15 mouse cellular contexts compared by ENCODE assay signal in the genomic region with DNA sequence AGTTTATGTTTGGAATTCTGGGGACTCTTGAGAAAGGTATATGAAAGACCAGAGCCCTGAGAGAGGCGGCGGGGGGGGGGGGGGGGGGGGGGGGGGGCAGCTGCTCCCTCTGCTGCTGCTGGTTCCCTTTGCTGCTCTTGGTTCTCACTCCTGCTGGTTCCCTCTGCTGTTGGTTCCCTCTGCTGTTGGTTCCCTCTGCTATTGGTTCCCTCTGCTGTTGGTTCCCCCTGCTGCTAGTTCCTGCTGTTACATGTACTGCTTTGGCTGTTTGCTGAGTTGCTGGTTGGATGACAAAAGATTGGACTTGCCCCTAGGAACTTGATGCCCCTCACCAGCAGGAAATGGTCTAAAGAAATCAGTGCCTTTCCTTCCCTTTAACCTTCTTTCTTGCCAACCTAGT.
A peak's percentile ranks its signal among the peaks of the same experiment; 100 is the strongest.
DNase-seq lines count a peak whose midpoint lies in the region; ATAC-seq and TF ChIP-seq lines count a peak whose summit lies in the region.
"Had no signal": no experiment of that assay in that cellular context is flagged by ENCODE, and none has a peak within 500 bp of the region (broad histone marks: within the 10 kb centered on the region; RNA-seq: fewer than 3 reads in every experiment).

No protein-coding gene starts in this region.

- no peak for DNase-seq in heart, postnatal 0 days (ENCODE audit: low spot score)
- DNase-seq in heart, embryonic 10.5 days (ENCODE audit: low spot score) = no peak
- DNase-seq in retina, postnatal 1 day = peak; percentile 28
- DNase-seq in retina, embryonic 14.5 days (ENCODE audit: low spot score) = no peak
- DNase-seq in ZHBTc4 (ENCODE audit: low read depth, low spot score) = peak; percentile 59
- DNase-seq in layer of hippocampus, postnatal 25 days (ENCODE audit: extremely low spot score in 1 of 2, low spot score in 1 of 2) = no peak
- DNase-seq in heart, postnatal 36 days = no peak
- DNase-seq: adrenal gland, adult 2 months; cerebellum, adult 2 months; liver, embryonic 13.5 days; thymus, postnatal 25 days had no signal

- intact Hi-C loops in heart, postnatal 36 days (cut with DNase I) = no loop called here

- no peaks in the 10 kb centered on the region for H3K36me3 ChIP-seq in heart, postnatal 0 days (replicated peaks; ENCODE audit: control insufficient read depth, insufficient read depth, low read length)
- no peaks in the 10 kb centered on the region for H3K36me3 ChIP-seq in heart, embryonic 10.5 days
- H3K36me3 ChIP-seq: embryonic facial prominence, embryonic 15.5 days; hindbrain, embryonic 13.5 days; kidney, embryonic 15.5 days; liver, embryonic 13.5 days had no signal

- ATAC-seq in heart, postnatal 0 days (ENCODE audit: insufficient read depth, low read depth) = no peak
- ATAC-seq in neutrophil, adult 5-6 weeks (ENCODE audit: extremely low read depth, insufficient number of reproducible peaks, low FRiP score, poor library complexity, severe bottlenecking) = peak; percentile 68

- peak; percentile 43 for TF ChIP-seq CTCF in heart, postnatal 0 days (IDR thresholded peaks at IDR 0.05; ENCODE audit: low read depth)

- TF ChIP-seq EP300 in heart, postnatal 0 days (IDR thresholded peaks at IDR 0.05; ENCODE audit: low read depth) = no peak

- no CpG with 5 or more reads among the region's 2 CpGs for WGBS in heart, postnatal 0 days
- WGBS in heart, embryonic 10.5 days = 0% methylated on average over 2 of the region's 2 CpGs

- H3K9ac ChIP-seq in heart, postnatal 0 days (replicated peaks; ENCODE audit: low read depth, low read length) = no peak overlapping the region
- H3K9ac ChIP-seq: embryonic facial prominence, embryonic 15.5 days; hindbrain, embryonic 13.5 days; kidney, embryonic 15.5 days; liver, embryonic 13.5 days had no signal

- no peak overlapping the region for H3K4me3 ChIP-seq in heart, postnatal 0 days (ENCODE audit: low read depth, low read length)
- no peak overlapping the region for H3K4me3 ChIP-seq in heart, embryonic 10.5 days
- H3K4me3 ChIP-seq: embryonic facial prominence, embryonic 15.5 days; hindbrain, embryonic 13.5 days; kidney, embryonic 15.5 days; liver, embryonic 13.5 days had no signal

- H3K4me1 ChIP-seq in heart, postnatal 0 days (ENCODE audit: control insufficient read depth, insufficient read depth) = no peaks in the 10 kb centered on the region
- peaks cover 14% of the 10 kb centered on the region for H3K4me1 ChIP-seq in heart, embryonic 10.5 days
- H3K4me1 ChIP-seq: embryonic facial prominence, embryonic 15.5 days; hindbrain, embryonic 13.5 days; kidney, embryonic 15.5 days had no signal

- H3K9me3 ChIP-seq in heart, postnatal 0 days (replicated peaks; ENCODE audit: control insufficient read depth, low read length) = no peaks in the 10 kb centered on the region
- H3K9me3 ChIP-seq in heart, embryonic 10.5 days = no peaks in the 10 kb centered on the region
- H3K9me3 ChIP-seq: embryonic facial prominence, embryonic 15.5 days; hindbrain, embryonic 13.5 days; kidney, embryonic 15.5 days; liver, embryonic 13.5 days had no signal

- no peaks in the 10 kb centered on the region for H3K27me3 ChIP-seq in heart, postnatal 0 days (ENCODE audit: control insufficient read depth, insufficient read depth, low read length)
- no peaks in the 10 kb centered on the region for H3K27me3 ChIP-seq in heart, embryonic 10.5 days (ENCODE audit: insufficient read depth, poor library complexity, severe bottlenecking)
- H3K27me3 ChIP-seq: embryonic facial prominence, embryonic 15.5 days; kidney, embryonic 15.5 days had no signal

- no peak overlapping the region for H3K27ac ChIP-seq in heart, postnatal 0 days (ENCODE audit: low read depth)
- H3K27ac ChIP-seq in heart, embryonic 10.5 days = no peak overlapping the region
- H3K27ac ChIP-seq: embryonic facial prominence, embryonic 15.5 days; hindbrain, embryonic 13.5 days; kidney, embryonic 15.5 days; liver, embryonic 13.5 days had no signal

- no peak overlapping the region for H3K4me2 ChIP-seq in heart, postnatal 0 days (ENCODE audit: low read depth, low read length)
- H3K4me2 ChIP-seq: embryonic facial prominence, embryonic 15.5 days; hindbrain, embryonic 13.5 days; kidney, embryonic 15.5 days; liver, embryonic 13.5 days had no signal

Comparison
In these comparisons a context has a peak if more than half of its experiments do, and no peak if none do; other contexts are left out.
1. DNase-seq: peak in retina, postnatal 1 day (single experiment) and ZHBTc4 (single experiment); none in heart, postnatal 0 days (single experiment), heart, embryonic 10.5 days (single experiment), retina, embryonic 14.5 days (single experiment), layer of hippocampus, postnatal 25 days (0 of 2) and heart, postnatal 36 days (0 of 2).